Mouse (Mus musculus) liver, adult 2 months (tissue): ENCODE results near the gene BC052040.

ENCODE experiments used
- CTCF ChIP-seq: fragments of 200-500 bp; IDR thresholded peaks from 2 replicates; pipeline ENCODE4 v1.5.1; 2011; ENCODE audit warnings: low read depth, low read length, control low read depth
- POLR2A ChIP-seq: fragments of 200-500 bp; IDR thresholded peaks from 2 replicates; pipeline ENCODE4 v1.6.1; 2011; ENCODE audit warnings: low read length, control low read depth; ENCODE audit not compliant: insufficient read depth; ENCODE audit errors: extremely low read depth

DNA sequence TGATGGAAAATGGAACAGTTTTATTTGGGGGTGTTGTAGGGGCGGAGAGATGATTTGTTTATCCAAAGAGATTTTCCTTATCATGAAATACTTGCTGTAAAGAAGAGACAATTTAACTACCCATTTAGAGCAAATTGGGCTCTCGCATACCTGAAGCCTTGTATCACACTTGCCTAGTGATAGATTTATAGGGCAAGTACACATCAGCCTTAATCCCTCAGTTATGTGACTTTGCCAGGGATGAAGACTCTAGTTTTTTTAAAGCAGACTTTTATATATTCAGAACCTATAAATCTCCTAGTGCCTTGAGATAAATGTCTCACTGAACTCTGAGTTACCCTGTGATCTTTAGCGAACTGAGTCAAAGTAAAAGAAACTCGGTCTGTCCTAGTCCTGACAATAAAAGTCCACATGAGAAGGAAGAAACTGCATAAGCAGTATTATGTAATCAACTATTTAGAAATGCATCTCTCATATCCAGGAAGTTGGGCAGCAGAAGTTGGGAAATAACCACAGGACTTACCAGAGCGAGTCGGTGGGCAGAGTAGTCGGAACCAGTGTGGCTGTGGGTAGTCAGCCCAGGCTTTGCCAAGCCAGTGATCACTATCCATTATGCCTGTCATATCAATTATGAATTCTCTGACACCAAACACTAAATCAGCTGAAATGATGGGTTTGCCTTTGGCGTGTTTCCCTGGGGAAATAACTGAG is 183.2 kb downstream of the BC052040 start:
- no peak for TF ChIP-seq CTCF
- no peak for TF ChIP-seq POLR2A
